Mouse (Mus musculus) embryonic facial prominence, embryonic 10.5 days (tissue): Measurements from ENCODE around the gene Retnlg. TPM values are rescaled to one million over a fixed set of nuclear protein-coding genes. Genes with fewer than 3 reads are reported as not detected.
"Not testable (repeated sequence)": the region's sequence is repeated elsewhere in the genome, so short reads cannot be mapped to it uniquely, and the experiment has no call there.

ENCODE experiments used
- DNase-seq: peaks from one replicate; pipeline ENCODE4 v3.0.0-alpha.2; 2017; ENCODE audit warnings: low spot score
- H3K27ac ChIP-seq: fragments of 300-500 bp; sonication (generic); replicated peaks from 2 replicates; pipeline ENCODE4 v1.5.1; 2016; ENCODE audit warnings: mild to moderate bottlenecking
- H3K27me3 ChIP-seq: fragments of 300-500 bp; sonication (generic); replicated peaks from 2 replicates; pipeline ENCODE4 v1.6.1; 2016; ENCODE audit warnings: low read depth, mild to moderate bottlenecking; ENCODE audit not compliant: poor library complexity, severe bottlenecking
- H3K36me3 ChIP-seq: fragments of 300-500 bp; sonication (generic); replicated peaks from 2 replicates; pipeline ENCODE4 v1.6.1; 2016; ENCODE audit warnings: mild to moderate bottlenecking, moderate library complexity
- H3K4me1 ChIP-seq: fragments of 300-500 bp; sonication (generic); 2 replicates; pipeline ENCODE4 v1.6.1; 2016
- H3K4me3 ChIP-seq: fragments of 300-500 bp; sonication (generic); 2 replicates; pipeline ENCODE4 v1.5.1; 2016; ENCODE audit warnings: mild to moderate bottlenecking, moderate library complexity
- H3K9me3 ChIP-seq: fragments of 300-500 bp; sonication (generic); 2 replicates; pipeline ENCODE4 v1.6.1; 2016; ENCODE audit warnings: mild to moderate bottlenecking
- whole genome bisulfite sequencing: fragments of 180-500 bp; shearing (Covaris S2); methylation state at CpG from one replicate; pipeline ENCODE4 v1.1.7; 2016; 5-methylcytosine and 5-hydroxymethylcytosine counted together
- polyA plus RNA-seq: library from polyadenylated mRNA; unstranded; fragments of >200 nt; fragmentation: Nextera tagmentation; extraction: Ambion mirVana; gene quantifications from 2 replicates; pipeline ENCODE4 v1.2.1, GENCODE M21; 2016

Gene Retnlg
- not detected in 2 replicates for polyA plus RNA-seq

GRCm38 (mm10) chr16:48872321-48872720 is at the start of gene Retnlg:
Retnlg (plus strand) TSS chr16:48872621.
- no peaks in the 10 kb centered on the region for H3K27me3 ChIP-seq
- H3K27ac ChIP-seq, result no peak within 1 kb of the TSS
- WGBS, result 78% methylated on average over 4 of the region's 4 CpGs
- no peaks in the 10 kb centered on the region for H3K9me3 ChIP-seq
- no peak for DNase-seq
- H3K36me3 ChIP-seq, result no peaks in the 10 kb centered on the region
- no peak within 1 kb of the TSS for H3K4me3 ChIP-seq
- no peaks in the 10 kb centered on the region for H3K4me1 ChIP-seq

DNA sequence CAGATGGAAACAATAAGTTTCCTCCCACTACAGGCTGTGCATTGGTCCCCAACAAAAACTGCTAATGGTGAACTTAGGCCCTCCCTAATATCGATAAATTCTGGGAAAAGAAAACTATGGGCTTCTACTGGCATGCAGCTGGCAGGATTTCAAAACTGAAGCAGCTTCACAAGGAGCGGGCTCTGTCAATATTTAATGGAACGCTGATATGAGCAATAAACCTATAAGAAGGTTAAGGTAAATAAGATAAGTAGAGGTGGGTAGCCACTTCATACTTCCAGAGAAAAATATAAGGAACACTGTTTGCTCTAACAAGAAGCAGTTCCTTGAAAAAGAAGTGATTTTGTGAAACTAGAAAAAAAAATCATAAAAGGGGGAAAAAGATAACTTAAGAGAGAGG is 45.9 kb upstream of the Retnlg start:
- Histone ChIP-seq H3K36me3 (no peaks in the 10 kb centered on the region), H3K27ac (no peak overlapping the region), H3K27me3 (no peaks in the 10 kb centered on the region), H3K4me1 (no peaks in the 10 kb centered on the region), H3K9me3 (no peaks in the 10 kb centered on the region), H3K4me3 (no peak overlapping the region)
- DNase-seq, result no peak
- 93% methylated on average over 3 of the region's 3 CpGs for WGBS

GRCm38 (mm10) chr16:48827625-48828024 is 44.8 kb upstream of the Retnlg start:
- Histone ChIP-seq H3K27me3 (no peaks in the 10 kb centered on the region), H3K4me3 (no peak overlapping the region), H3K36me3 (no peaks in the 10 kb centered on the region), H3K9me3 (no peaks in the 10 kb centered on the region), H3K27ac (no peak overlapping the region), H3K4me1 (no peaks in the 10 kb centered on the region)
- 69% methylated on average over 1 of the region's 1 CpGs for WGBS
- no peak for DNase-seq

DNA sequence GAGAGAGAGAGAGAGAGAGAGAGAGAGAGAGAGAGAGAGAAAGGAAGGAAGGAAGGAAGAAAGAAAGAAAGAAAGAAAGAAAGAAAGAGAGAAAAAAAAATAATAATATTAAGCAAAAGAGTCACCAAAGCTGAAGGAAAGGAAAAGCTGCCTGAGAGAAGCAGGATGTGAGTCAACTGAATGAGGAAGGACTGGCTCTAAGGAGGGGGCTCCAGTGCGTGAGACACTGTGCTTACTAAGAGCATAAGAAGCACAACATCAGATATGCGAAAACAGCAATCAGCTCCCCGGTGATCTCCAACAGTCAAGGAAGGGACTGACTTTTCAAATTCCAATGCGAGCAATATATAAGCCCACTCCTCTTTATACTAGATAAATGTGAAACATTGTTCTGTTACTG is 43.4 kb upstream of the Retnlg start:
- no peak for DNase-seq
- Histone ChIP-seq H3K9me3 (no peaks in the 10 kb centered on the region), H3K4me3 (no peak overlapping the region), H3K27ac (no peak overlapping the region), H3K36me3 (no peaks in the 10 kb centered on the region), H3K27me3 (no peaks in the 10 kb centered on the region), H3K4me1 (no peaks in the 10 kb centered on the region)
- WGBS, result 89% methylated on average over 4 of the region's 4 CpGs

- Histone ChIP-seq H3K36me3 (no peaks in the 10 kb centered on the region), H3K4me3 (no peak overlapping the region), H3K9me3 (no peaks in the 10 kb centered on the region), H3K4me1 (no peaks in the 10 kb centered on the region), H3K27ac (no peak overlapping the region), H3K27me3 (no peaks in the 10 kb centered on the region)
- 84% methylated on average over 8 of the region's 8 CpGs for WGBS
- no peak for DNase-seq
Measured at GRCm38 (mm10) chr16:48832055-48832454, 40.4 kb upstream of the Retnlg start.

- WGBS, result 67% methylated on average over 1 of the region's 1 CpGs
- not testable (repeated sequence) for H3K4me3 ChIP-seq, DNase-seq, H3K36me3 ChIP-seq, H3K4me1 ChIP-seq, H3K27ac ChIP-seq, H3K27me3 ChIP-seq, H3K9me3 ChIP-seq
Measured at GRCm38 (mm10) chr16:48833626-48834025, 38.8 kb upstream of the Retnlg start.

DNA sequence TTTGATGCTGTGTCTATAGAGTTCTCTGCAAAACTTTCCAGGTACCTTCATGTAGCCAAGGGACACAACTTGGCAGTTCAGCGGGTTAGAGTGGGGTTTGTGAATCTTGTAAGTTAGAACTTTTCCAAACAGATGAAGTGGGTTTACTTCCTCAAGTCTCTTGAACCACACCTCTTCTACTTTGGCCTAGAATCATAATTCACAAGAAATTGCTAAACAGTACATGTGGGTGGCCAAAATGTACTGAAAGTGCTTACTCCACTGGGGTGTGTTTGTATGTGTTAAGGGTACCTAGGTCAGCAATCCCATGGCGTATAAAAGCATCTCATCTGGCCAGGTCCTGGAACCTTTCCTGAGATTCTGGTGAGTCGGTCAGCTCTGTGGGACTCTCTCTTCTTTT is 30.2 kb upstream of the Retnlg start, which contains the start of gene Retnla:
Gene Retnla, plus strand, starts transcription at position 286 of the 400 bp plus-strand sequence.
- DNase-seq, result no peak
- H3K36me3 ChIP-seq, result no peaks in the 10 kb centered on the region

DNA sequence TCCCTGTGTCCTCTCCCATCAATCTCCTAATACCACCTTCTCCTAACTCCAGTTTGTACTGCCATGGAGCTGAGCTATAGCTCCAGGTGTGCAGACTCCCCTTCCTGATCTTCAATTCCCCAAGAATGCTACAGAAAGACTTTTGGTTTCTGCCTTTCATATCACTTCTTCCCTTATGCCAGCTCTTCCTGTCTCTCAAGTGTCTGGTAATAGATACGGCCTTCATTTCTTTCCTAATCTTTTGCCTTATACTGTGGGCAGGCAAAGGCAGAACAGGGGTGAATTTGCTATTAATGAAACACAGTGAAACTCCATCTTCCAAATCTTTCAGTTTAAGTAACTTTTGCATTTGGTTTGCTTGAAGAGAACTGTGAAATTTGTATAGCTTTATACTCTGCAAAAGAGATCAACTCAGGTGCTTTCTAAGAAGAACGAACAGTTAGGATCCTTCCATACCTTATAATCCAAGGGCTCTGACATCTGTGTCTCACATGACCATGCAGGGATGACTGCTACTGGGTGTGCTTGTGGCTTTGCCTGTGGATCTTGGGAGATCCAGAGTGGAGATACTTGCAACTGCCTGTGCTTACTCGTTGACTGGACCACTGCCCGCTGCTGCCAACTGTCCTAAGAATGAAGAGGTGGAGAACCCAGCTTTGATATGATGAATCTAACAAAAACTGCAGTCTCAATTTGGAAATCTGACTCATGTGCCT is 28.6 kb upstream of the Retnlg start:
- 91% methylated on average over 4 of the region's 4 CpGs for WGBS
- Histone ChIP-seq H3K4me3 (no peak overlapping the region), H3K36me3 (no peaks in the 10 kb centered on the region), H3K27me3 (no peaks in the 10 kb centered on the region), H3K4me1 (no peaks in the 10 kb centered on the region), H3K9me3 (no peaks in the 10 kb centered on the region), H3K27ac (no peak overlapping the region)
- DNase-seq, result no peak

More for the DNA sequence above, 30.2 kb upstream of the Retnlg start, which contains the start of gene Retnla:
- no peaks in the 10 kb centered on the region for H3K9me3 ChIP-seq
- 78% methylated on average over 3 of the region's 3 CpGs for WGBS
- no peaks in the 10 kb centered on the region for H3K4me1 ChIP-seq
- H3K27me3 ChIP-seq, result no peaks in the 10 kb centered on the region
- no peak within 1 kb of the TSS for H3K27ac ChIP-seq
- no peak within 1 kb of the TSS for H3K4me3 ChIP-seq

DNA sequence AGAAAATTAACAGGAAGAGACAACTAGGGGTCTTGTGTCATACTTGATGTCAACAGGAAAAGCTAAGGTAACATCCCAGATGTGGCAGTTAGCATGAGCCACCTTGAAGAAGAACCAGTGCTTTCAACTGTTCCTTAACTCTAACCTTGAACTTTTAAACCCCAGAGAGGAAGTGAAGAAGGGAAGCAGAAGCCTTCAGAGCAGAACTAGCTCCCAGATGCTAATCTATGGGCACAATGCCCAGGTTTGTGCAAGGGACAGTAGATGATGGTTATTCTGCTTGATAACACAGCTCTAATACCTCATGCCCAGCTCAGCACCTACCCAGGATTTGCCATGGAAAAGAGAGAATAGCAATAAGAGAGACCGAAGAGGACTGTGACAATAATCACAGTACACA is 7.4 kb upstream of the Retnlg start:
- 93% methylated on average over 1 of the region's 1 CpGs for WGBS
- H3K36me3 ChIP-seq, result not testable (repeated sequence)

DNA sequence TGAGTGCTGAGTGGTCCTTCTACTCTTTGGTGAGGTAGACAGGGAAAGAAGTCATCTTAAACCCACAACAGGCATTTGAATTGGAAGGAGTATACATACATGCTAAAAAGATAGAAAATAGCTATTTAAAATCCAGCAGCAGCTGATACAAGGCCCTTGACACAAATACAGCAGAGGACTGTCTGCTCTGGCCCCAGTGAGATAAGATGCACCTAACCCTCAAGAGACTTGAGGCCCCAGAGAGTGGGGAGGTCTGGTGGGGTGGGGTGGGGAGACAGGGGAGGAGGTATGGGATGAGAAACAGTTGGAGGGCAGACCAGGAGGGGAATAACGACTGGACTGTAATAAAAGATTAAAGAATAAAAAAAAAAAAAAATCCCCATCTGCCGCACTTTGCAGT is 4.7 kb upstream of the Retnlg start:
- Histone ChIP-seq H3K9me3 (no peaks in the 10 kb centered on the region), H3K27me3 (no peaks in the 10 kb centered on the region), H3K4me3 (no peak overlapping the region), H3K36me3 (no peaks in the 10 kb centered on the region), H3K27ac (no peak overlapping the region), H3K4me1 (no peaks in the 10 kb centered on the region)
- no peak for DNase-seq
- WGBS, result 83% methylated on average over 2 of the region's 2 CpGs

More for the DNA sequence above, 7.4 kb upstream of the Retnlg start:
- not testable (repeated sequence) for H3K27ac ChIP-seq, DNase-seq, H3K27me3 ChIP-seq, H3K9me3 ChIP-seq, H3K4me3 ChIP-seq, H3K4me1 ChIP-seq

GRCm38 (mm10) chr16:48868663-48869062 is 3.8 kb upstream of the Retnlg start:
- no peak overlapping the region for H3K27ac ChIP-seq
- no peaks in the 10 kb centered on the region for H3K9me3 ChIP-seq
- 77% methylated on average over 1 of the region's 1 CpGs for WGBS
- no peaks in the 10 kb centered on the region for H3K4me1 ChIP-seq
- no peak overlapping the region for H3K4me3 ChIP-seq
- H3K36me3 ChIP-seq, result no peaks in the 10 kb centered on the region
- H3K27me3 ChIP-seq, result no peaks in the 10 kb centered on the region
- DNase-seq, result no peak

GRCm38 (mm10) chr16:48869671-48870070 is 2.8 kb upstream of the Retnlg start:
- Histone ChIP-seq H3K9me3 (no peaks in the 10 kb centered on the region), H3K4me3 (no peak overlapping the region), H3K36me3 (no peaks in the 10 kb centered on the region), H3K4me1 (no peaks in the 10 kb centered on the region), H3K27ac (no peak overlapping the region), H3K27me3 (no peaks in the 10 kb centered on the region)
- WGBS, result 72% methylated on average over 3 of the region's 3 CpGs
- DNase-seq, result no peak

DNA sequence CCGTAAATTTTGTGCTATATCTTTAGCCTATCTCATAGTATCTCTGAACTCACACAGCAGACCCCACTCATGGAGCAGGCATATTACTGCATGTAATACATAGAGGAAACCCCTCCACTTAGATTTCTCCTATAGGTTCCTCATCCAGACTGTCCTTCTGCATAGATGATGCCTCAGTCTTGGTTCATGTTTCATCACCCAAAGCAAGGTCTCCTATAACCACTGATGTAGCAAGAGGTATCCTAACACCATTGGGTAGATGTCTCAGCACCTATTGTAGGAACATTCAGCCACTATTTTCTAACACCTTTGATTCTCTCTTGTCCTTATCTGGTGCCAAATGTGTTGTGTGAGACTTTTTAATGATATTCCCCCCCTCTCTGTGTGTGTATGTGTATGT is 667 bp upstream of the Retnlg start:
- 92% methylated on average over 1 of the region's 1 CpGs for WGBS
- Histone ChIP-seq H3K27ac (no peak overlapping the region), H3K36me3 (no peaks in the 10 kb centered on the region), H3K4me1 (no peaks in the 10 kb centered on the region), H3K9me3 (no peaks in the 10 kb centered on the region), H3K27me3 (no peaks in the 10 kb centered on the region), H3K4me3 (no peak overlapping the region)
- no peak for DNase-seq
